Mouse (Mus musculus) liver, embryonic 12.5 days (tissue): ENCODE measurements at regions not wholly inside any gene's neighbourhood (a gene's known extent, or its start where the extent isn't known, plus 50 kb on each side); places are given as distances from the start of the nearest gene placed in this dataset.

Experiments
- ATAC-seq: fragments of 200-750 bp; cut with Nextera tagmentation; 2 replicates; pipeline ENCODE4 v1.8.0; 2017; ENCODE audit warnings: moderate number of reproducible peaks, mild to moderate bottlenecking, moderate library complexity
- H3K27ac ChIP-seq: fragments of 300-500 bp; sonication (generic); 2 replicates; pipeline ENCODE4 v1.5.1; 2016; ENCODE audit warnings: mild to moderate bottlenecking
- H3K27me3 ChIP-seq: fragments of 300-500 bp; sonication (generic); replicated peaks from 2 replicates; pipeline ENCODE4 v1.6.1; 2016; ENCODE audit warnings: mild to moderate bottlenecking, moderate library complexity
- H3K36me3 ChIP-seq: fragments of 300-500 bp; sonication (generic); 2 replicates; pipeline ENCODE4 v1.6.1; 2016; ENCODE audit warnings: mild to moderate bottlenecking, moderate library complexity
- H3K4me1 ChIP-seq: fragments of 300-500 bp; sonication (generic); 2 replicates; pipeline ENCODE4 v1.6.1; 2016
- H3K4me2 ChIP-seq: fragments of 300-500 bp; sonication (generic); 2 replicates; pipeline ENCODE4 v1.6.1; 2016; ENCODE audit warnings: mild to moderate bottlenecking, moderate library complexity
- H3K4me3 ChIP-seq: fragments of 300-500 bp; sonication (generic); 2 replicates; pipeline ENCODE4 v1.5.1; 2016; ENCODE audit warnings: mild to moderate bottlenecking, moderate library complexity
- H3K9ac ChIP-seq: fragments of 300-500 bp; sonication (generic); 2 replicates; pipeline ENCODE4 v1.6.1; 2016; ENCODE audit warnings: mild to moderate bottlenecking, moderate library complexity
- H3K9me3 ChIP-seq: fragments of 300-500 bp; sonication (generic); replicated peaks from 2 replicates; pipeline ENCODE4 v1.6.1; 2016; ENCODE audit warnings: mild to moderate bottlenecking, moderate library complexity
- WGBS: fragments of 180-500 bp; shearing (Covaris S2); methylation state at CpG from one replicate; pipeline ENCODE4 v1.1.7; 2016; ENCODE audit not compliant: insufficient replicate concordance; 5-methylcytosine and 5-hydroxymethylcytosine counted together

GRCm38 (mm10) chr7:95936599-95936998 is 234.4 kb upstream of the Tenm4 start:
- no peak overlapping the region for H3K27ac ChIP-seq
- no peak overlapping the region for H3K4me2 ChIP-seq
- no peaks in the 10 kb centered on the region for H3K27me3 ChIP-seq
- no peaks in the 10 kb centered on the region for H3K36me3 ChIP-seq
- 58% methylated on average over 5 of the region's 5 CpGs for WGBS
- no peak overlapping the region for H3K9ac ChIP-seq
- no peaks in the 10 kb centered on the region for H3K4me1 ChIP-seq
- ATAC-seq: no peak
- H3K9me3 ChIP-seq: no peaks in the 10 kb centered on the region
- H3K4me3 ChIP-seq: no peak overlapping the region

GRCm38 (mm10) chr7:95943420-95943819 is 227.6 kb upstream of the Tenm4 start:
- Histone ChIP-seq H3K4me3 (no peak overlapping the region), H3K4me2 (no peak overlapping the region), H3K4me1 (no peaks in the 10 kb centered on the region), H3K9me3 (no peaks in the 10 kb centered on the region), H3K36me3 (no peaks in the 10 kb centered on the region), H3K9ac (no peak overlapping the region), H3K27ac (no peak overlapping the region), H3K27me3 (no peaks in the 10 kb centered on the region)
- ATAC-seq: no peak
- 71% methylated on average over 6 of the region's 6 CpGs for WGBS

GRCm38 (mm10) chr7:95952395-95952794 is 218.7 kb upstream of the Tenm4 start:
- no peak for ATAC-seq
- WGBS: 61% methylated on average over 2 of the region's 2 CpGs
- H3K27me3 ChIP-seq: no peaks in the 10 kb centered on the region

GRCm38 (mm10) chr7:95954511-95954910 is 216.5 kb upstream of the Tenm4 start:
- Histone ChIP-seq H3K27ac (no peak overlapping the region), H3K9me3 (no peaks in the 10 kb centered on the region; the same call in 1 of the 2 replicates), H3K9ac (no peak overlapping the region), H3K4me1 (no peaks in the 10 kb centered on the region), H3K27me3 (no peaks in the 10 kb centered on the region), H3K4me3 (no peak overlapping the region), H3K4me2 (no peak overlapping the region), H3K36me3 (no peaks in the 10 kb centered on the region)
- no peak for ATAC-seq
- 64% methylated on average over 2 of the region's 2 CpGs for WGBS

More at GRCm38 (mm10) chr7:95952395-95952794, 218.7 kb upstream of the Tenm4 start:
- no peak overlapping the region for H3K4me3 ChIP-seq
- no peak overlapping the region for H3K9ac ChIP-seq
- H3K36me3 ChIP-seq: no peaks in the 10 kb centered on the region
- no peaks in the 10 kb centered on the region; the same call in 1 of the 2 replicates for H3K9me3 ChIP-seq
- H3K4me2 ChIP-seq: no peak overlapping the region
- no peak overlapping the region for H3K27ac ChIP-seq
- H3K4me1 ChIP-seq: no peaks in the 10 kb centered on the region

- H3K4me1 ChIP-seq: no peaks in the 10 kb centered on the region
- ATAC-seq: no peak
- H3K4me3 ChIP-seq: no peak overlapping the region
- H3K9me3 ChIP-seq: no peaks in the 10 kb centered on the region; the same call in 1 of the 2 replicates
- H3K4me2 ChIP-seq: no peak overlapping the region
- no peaks in the 10 kb centered on the region for H3K36me3 ChIP-seq
- H3K27ac ChIP-seq: no peak overlapping the region
- H3K27me3 ChIP-seq: no peaks in the 10 kb centered on the region
- 63% methylated on average over 2 of the region's 2 CpGs for WGBS
- no peak overlapping the region for H3K9ac ChIP-seq
Measured at GRCm38 (mm10) chr7:95955119-95955518, 215.9 kb upstream of the Tenm4 start.

- no peaks in the 10 kb centered on the region for H3K4me1 ChIP-seq
- H3K9ac ChIP-seq: no peak overlapping the region
- H3K4me2 ChIP-seq: no peak overlapping the region
- H3K9me3 ChIP-seq: no peaks in the 10 kb centered on the region; the same call in 1 of the 2 replicates
- H3K4me3 ChIP-seq: no peak overlapping the region
- no peak for ATAC-seq
- H3K36me3 ChIP-seq: no peaks in the 10 kb centered on the region
- H3K27me3 ChIP-seq: no peaks in the 10 kb centered on the region
- 60% methylated on average over 4 of the region's 4 CpGs for WGBS
- H3K27ac ChIP-seq: no peak overlapping the region
Measured at GRCm38 (mm10) chr7:95959068-95959467, 212.0 kb upstream of the Tenm4 start.

GRCm38 (mm10) chr7:95971863-95972262 is 199.2 kb upstream of the Tenm4 start:
- no peak for ATAC-seq
- H3K27ac ChIP-seq: no peak overlapping the region

GRCm38 (mm10) chr7:95974085-95974484 is 197.0 kb upstream of the Tenm4 start:
- H3K36me3 ChIP-seq: no peaks in the 10 kb centered on the region
- H3K9ac ChIP-seq: no peak overlapping the region

More at GRCm38 (mm10) chr7:95971863-95972262, 199.2 kb upstream of the Tenm4 start:
- no peak overlapping the region for H3K9ac ChIP-seq
- no peaks in the 10 kb centered on the region for H3K36me3 ChIP-seq
- no peaks in the 10 kb centered on the region for H3K4me1 ChIP-seq
- no peak overlapping the region for H3K4me3 ChIP-seq
- H3K9me3 ChIP-seq: no peaks in the 10 kb centered on the region
- H3K4me2 ChIP-seq: no peak overlapping the region
- no peaks in the 10 kb centered on the region for H3K27me3 ChIP-seq
- WGBS: 73% methylated on average over 7 of the region's 7 CpGs

GRCm38 (mm10) chr7:95991250-95992032 is 179.6 kb upstream of the Tenm4 start:
- no peaks in the 10 kb centered on the region for H3K4me1 ChIP-seq
- H3K9me3 ChIP-seq: no peaks in the 10 kb centered on the region
- H3K9ac ChIP-seq: no peak overlapping the region
- no peak overlapping the region for H3K27ac ChIP-seq
- no peak for ATAC-seq
- no peaks in the 10 kb centered on the region for H3K36me3 ChIP-seq
- H3K4me2 ChIP-seq: no peak overlapping the region
- WGBS: 60% methylated on average over 10 of the region's 10 CpGs
- H3K4me3 ChIP-seq: no peak overlapping the region
- no peaks in the 10 kb centered on the region for H3K27me3 ChIP-seq

More at GRCm38 (mm10) chr7:95974085-95974484, 197.0 kb upstream of the Tenm4 start:
- Histone ChIP-seq H3K4me1 (no peaks in the 10 kb centered on the region), H3K4me3 (no peak overlapping the region), H3K27me3 (no peaks in the 10 kb centered on the region), H3K9me3 (no peaks in the 10 kb centered on the region), H3K4me2 (no peak overlapping the region), H3K27ac (no peak overlapping the region)
- no peak for ATAC-seq
- WGBS: 60% methylated on average over 2 of the region's 2 CpGs

- Histone ChIP-seq H3K4me3 (no peak overlapping the region), H3K36me3 (no peaks in the 10 kb centered on the region), H3K4me2 (no peak overlapping the region), H3K27ac (no peak overlapping the region), H3K9me3 (no peaks in the 10 kb centered on the region), H3K4me1 (no peaks in the 10 kb centered on the region), H3K27me3 (no peaks in the 10 kb centered on the region), H3K9ac (no peak overlapping the region)
- 68% methylated on average over 3 of the region's 3 CpGs for WGBS
- no peak for ATAC-seq
Measured at GRCm38 (mm10) chr7:95992033-95992516, 179.0 kb upstream of the Tenm4 start.

GRCm38 (mm10) chr7:95992521-95992920 is 178.5 kb upstream of the Tenm4 start:
- no peaks in the 10 kb centered on the region for H3K27me3 ChIP-seq
- ATAC-seq: no peak
- H3K4me1 ChIP-seq: no peaks in the 10 kb centered on the region
- no peaks in the 10 kb centered on the region for H3K9me3 ChIP-seq
- no peak overlapping the region for H3K4me3 ChIP-seq
- H3K9ac ChIP-seq: no peak overlapping the region
- H3K4me2 ChIP-seq: no peak overlapping the region
- no peak overlapping the region for H3K27ac ChIP-seq
- 71% methylated on average over 3 of the region's 3 CpGs for WGBS
- no peaks in the 10 kb centered on the region for H3K36me3 ChIP-seq

GRCm38 (mm10) chr7:95997190-95997589 is 173.9 kb upstream of the Tenm4 start:
- ATAC-seq: no peak
- H3K27ac ChIP-seq: no peak overlapping the region
- H3K36me3 ChIP-seq: no peaks in the 10 kb centered on the region
- WGBS: 63% methylated on average over 3 of the region's 3 CpGs
- no peak overlapping the region for H3K4me3 ChIP-seq
- no peak overlapping the region for H3K4me2 ChIP-seq
- no peak overlapping the region for H3K9ac ChIP-seq
- H3K27me3 ChIP-seq: no peaks in the 10 kb centered on the region
- H3K4me1 ChIP-seq: no peaks in the 10 kb centered on the region
- H3K9me3 ChIP-seq: no peaks in the 10 kb centered on the region
